Mouse (Mus musculus) MEL (cell line): ENCODE measurements at regions not wholly inside any gene's neighbourhood (a gene's known extent, or its start where the extent isn't known, plus 50 kb on each side); places are given as distances from the start of the nearest gene placed in this dataset.

ENCODE experiments used
- DNase-seq: peaks from one replicate; pipeline ENCODE4 v3.0.0; 2011; ENCODE audit warnings: low read depth, low spot score
- H3K27ac ChIP-seq: 2 replicates; pipeline ENCODE4 v1.5.1; 2012; ENCODE audit warnings: low read depth, mild to moderate bottlenecking, control low read depth, low read length, moderate library complexity; ENCODE audit not compliant: control insufficient read depth
- H3K27me3 ChIP-seq, 2 experiments: fragments of 150-350 bp in 1 of 2; sonication (generic) in 1 of 2; 2 replicates each; pipeline ENCODE4 v1.6.1; 2012; ENCODE audit warnings: low read length in 2 of 2, mild to moderate bottlenecking in 2 of 2, improper control_type of control experiment in 1 of 2, moderate library complexity in 1 of 2; ENCODE audit not compliant: insufficient read depth in 2 of 2, control insufficient read depth in 1 of 2
- H3K36me3 ChIP-seq, 2 experiments: 2 replicates each; pipeline ENCODE4 v1.6.1; 2012 to 2014; ENCODE audit warnings: low read length in 2 of 2, improper control_type of control experiment in 1 of 2, inconsistent platforms in 1 of 2, mild to moderate bottlenecking in 1 of 2; ENCODE audit not compliant: insufficient read depth in 2 of 2, control insufficient read depth in 1 of 2
- H3K4me1 ChIP-seq, 2 experiments: fragments of 150-350 bp in 1 of 2; sonication (generic) in 1 of 2; 2 replicates each; pipeline ENCODE4 v1.6.1; 2012; ENCODE audit warnings: low read length in 2 of 2, improper control_type of control experiment in 1 of 2, mild to moderate bottlenecking in 1 of 2; ENCODE audit not compliant: insufficient read depth in 2 of 2, control insufficient read depth in 1 of 2
- H3K4me3 ChIP-seq, 2 experiments: fragments of 150-350 bp in 1 of 2; sonication (generic) in 1 of 2; 2 replicates each; pipeline ENCODE4 v1.5.1; 2012; ENCODE audit warnings: low read depth in 2 of 2, low read length in 2 of 2, mild to moderate bottlenecking in 2 of 2, moderate library complexity in 2 of 2, control low read depth in 1 of 2, improper control_type of control experiment in 1 of 2; ENCODE audit not compliant: control insufficient read depth in 1 of 2, insufficient read depth in 1 of 2
- H3K79me2 ChIP-seq: 2 replicates; pipeline ENCODE4 v1.6.1; 2012; ENCODE audit warnings: mild to moderate bottlenecking, low read length, moderate library complexity; ENCODE audit not compliant: control insufficient read depth, poor library complexity, insufficient read depth
- H3K9ac ChIP-seq: 2 replicates; pipeline ENCODE4 v1.6.1; 2012; ENCODE audit warnings: low read depth, mild to moderate bottlenecking, control low read depth, low read length, moderate library complexity; ENCODE audit not compliant: control insufficient read depth, poor library complexity, severe bottlenecking
- H3K9me3 ChIP-seq: fragments of 150-350 bp; sonication (generic); replicated peaks from 2 replicates; pipeline ENCODE4 v1.6.1; 2012; ENCODE audit warnings: mild to moderate bottlenecking, low read length, improper control_type of control experiment, moderate library complexity; ENCODE audit not compliant: insufficient read depth
- BHLHE40 ChIP-seq: IDR thresholded peaks from 2 replicates; pipeline ENCODE4 v1.6.1; 2012; ENCODE audit warnings: low read depth, mild to moderate bottlenecking, inconsistent platforms, low read length, improper control_type of control experiment, borderline replicate concordance
- CHD2 ChIP-seq: IDR thresholded peaks from 2 replicates; pipeline ENCODE4 v1.6.1; 2011; ENCODE audit warnings: low read length, improper control_type of control experiment
- E2F4 ChIP-seq: IDR thresholded peaks from 2 replicates; pipeline ENCODE4 v1.6.1; 2011; ENCODE audit warnings: low read depth, low read length, improper control_type of control experiment, borderline replicate concordance
- GATA1 ChIP-seq: IDR thresholded peaks from 2 replicates; pipeline ENCODE4 v1.6.1; 2011; ENCODE audit warnings: low read depth, low read length, improper control_type of control experiment
- HCFC1 ChIP-seq: IDR thresholded peaks from 2 replicates; pipeline ENCODE4 v1.6.1; 2012; ENCODE audit warnings: low read depth, mild to moderate bottlenecking, inconsistent platforms, low read length, improper control_type of control experiment, moderate library complexity
- JUND ChIP-seq: IDR thresholded peaks from 2 replicates; pipeline ENCODE4 v1.6.1; 2011; ENCODE audit warnings: low read depth, mild to moderate bottlenecking, improper control_type of control experiment, low read length
- MAFK ChIP-seq: IDR thresholded peaks from 2 replicates; pipeline ENCODE4 v1.6.1; 2011; ENCODE audit warnings: low read depth, mild to moderate bottlenecking, low read length, improper control_type of control experiment, borderline replicate concordance
- MAX ChIP-seq: IDR thresholded peaks from 2 replicates; pipeline ENCODE4 v1.6.1; 2011; ENCODE audit warnings: low read length, improper control_type of control experiment
- MAZ ChIP-seq: IDR thresholded peaks from 2 replicates; pipeline ENCODE4 v1.6.1; 2012; ENCODE audit warnings: low read depth, mild to moderate bottlenecking, inconsistent platforms, low read length, improper control_type of control experiment
- MEF2A ChIP-seq: IDR thresholded peaks from 2 replicates; pipeline ENCODE4 v1.6.1; 2014; ENCODE audit warnings: low read depth, mild to moderate bottlenecking, inconsistent platforms, low read length, improper control_type of control experiment; ENCODE audit not compliant: poor library complexity, insufficient replicate concordance, severe bottlenecking; ENCODE audit errors: extremely low read depth
- MYC ChIP-seq: IDR thresholded peaks from 2 replicates; pipeline ENCODE4 v1.6.1; 2011; ENCODE audit warnings: low read depth, mild to moderate bottlenecking, low read length, improper control_type of control experiment, moderate library complexity
- NRF1 ChIP-seq: IDR thresholded peaks from 2 replicates; pipeline ENCODE4 v1.6.1; 2014; ENCODE audit warnings: low read depth, mild to moderate bottlenecking, inconsistent platforms, low read length, improper control_type of control experiment, moderate library complexity; ENCODE audit not compliant: poor library complexity, insufficient read depth, severe bottlenecking
- POLR2A ChIP-seq, 2 experiments: IDR thresholded peaks; 2 replicates each; pipeline ENCODE4 v1.6.1; 2011 to 2012; ENCODE audit warnings: low read length in 2 of 2, mild to moderate bottlenecking in 2 of 2, control low read depth in 1 of 2, improper control_type of control experiment in 1 of 2, low read depth in 1 of 2, moderate library complexity in 1 of 2; ENCODE audit not compliant: control insufficient read depth in 1 of 2, insufficient read depth in 1 of 2, poor library complexity in 1 of 2
- POLR2AphosphoS2 ChIP-seq: IDR thresholded peaks from 2 replicates; pipeline ENCODE4 v1.6.1; 2011; ENCODE audit warnings: low read length, improper control_type of control experiment
- POLR2AphosphoS5 ChIP-seq: IDR thresholded peaks from 2 replicates; pipeline ENCODE4 v1.6.1; 2012; ENCODE audit warnings: low read depth, borderline replicate concordance, mild to moderate bottlenecking, inconsistent platforms, low read length, moderate library complexity, mixed read lengths
- RCOR1 ChIP-seq: IDR thresholded peaks from 2 replicates; pipeline ENCODE4 v1.6.1; 2012; ENCODE audit warnings: low read depth, mild to moderate bottlenecking, inconsistent platforms, low read length, improper control_type of control experiment
- TAL1 ChIP-seq: IDR thresholded peaks from 2 replicates; pipeline ENCODE4 v1.6.1; 2012; ENCODE audit warnings: mild to moderate bottlenecking, inconsistent platforms, low read length, moderate library complexity, mixed read lengths
- TBP ChIP-seq: IDR thresholded peaks from 2 replicates; pipeline ENCODE4 v1.8.0; 2011; ENCODE audit warnings: low read depth, low read length, improper control_type of control experiment
- UBTF ChIP-seq: IDR thresholded peaks from 2 replicates; pipeline ENCODE4 v1.6.1; 2012; ENCODE audit warnings: low read depth, mild to moderate bottlenecking, inconsistent platforms, low read length, improper control_type of control experiment, moderate library complexity, borderline replicate concordance; ENCODE audit not compliant: insufficient read depth
- USF1 ChIP-seq: IDR thresholded peaks from 2 replicates; pipeline ENCODE4 v1.6.1; 2014; ENCODE audit warnings: low read depth, mild to moderate bottlenecking, inconsistent platforms, low read length, improper control_type of control experiment, moderate library complexity
- USF2 ChIP-seq, 2 experiments: IDR thresholded peaks; 2 replicates each; pipeline ENCODE4 v1.6.1; 2011 to 2012; ENCODE audit warnings: improper control_type of control experiment in 2 of 2, low read length in 2 of 2, borderline replicate concordance in 1 of 2, inconsistent platforms in 1 of 2, low read depth in 1 of 2, mild to moderate bottlenecking in 1 of 2; ENCODE audit not compliant: insufficient read depth in 1 of 2
- ZC3H11A ChIP-seq: IDR thresholded peaks from 2 replicates; pipeline ENCODE4 v1.6.1; 2012; ENCODE audit warnings: low read depth, mild to moderate bottlenecking, inconsistent platforms, low read length, improper control_type of control experiment
- ZMIZ1 ChIP-seq: IDR thresholded peaks from 2 replicates; pipeline ENCODE4 v1.6.1; 2012; ENCODE audit warnings: low read depth, mild to moderate bottlenecking, inconsistent platforms, low read length, improper control_type of control experiment, moderate library complexity
- ZNF384 ChIP-seq: IDR thresholded peaks from 2 replicates; pipeline ENCODE4 v1.6.1; 2012; ENCODE audit warnings: low read depth, mild to moderate bottlenecking, inconsistent platforms, low read length, improper control_type of control experiment

DNA sequence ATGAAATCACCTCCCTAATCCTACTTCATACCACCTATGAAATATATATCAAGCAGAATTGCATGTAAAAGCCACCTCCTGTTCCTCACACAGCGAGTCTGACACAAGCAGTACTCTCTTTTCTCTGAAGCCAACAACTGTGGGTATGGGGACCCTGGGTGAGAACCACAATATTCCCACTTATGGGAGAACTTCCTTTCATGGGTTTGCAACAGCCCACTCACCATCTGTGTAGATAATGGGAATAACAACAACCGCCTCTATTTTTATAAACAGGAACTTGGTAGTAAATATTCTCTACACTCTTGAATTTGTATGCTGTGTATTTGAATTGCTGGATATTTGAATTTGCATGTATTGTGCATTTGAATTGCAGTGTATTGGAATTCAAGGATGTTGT is 305.0 kb downstream of the Cmpk2 start:
- Histone ChIP-seq H3K79me2 (no peaks in the 10 kb centered on the region), H3K4me3 (no peak overlapping the region), H3K9ac (no peak overlapping the region)

DNA sequence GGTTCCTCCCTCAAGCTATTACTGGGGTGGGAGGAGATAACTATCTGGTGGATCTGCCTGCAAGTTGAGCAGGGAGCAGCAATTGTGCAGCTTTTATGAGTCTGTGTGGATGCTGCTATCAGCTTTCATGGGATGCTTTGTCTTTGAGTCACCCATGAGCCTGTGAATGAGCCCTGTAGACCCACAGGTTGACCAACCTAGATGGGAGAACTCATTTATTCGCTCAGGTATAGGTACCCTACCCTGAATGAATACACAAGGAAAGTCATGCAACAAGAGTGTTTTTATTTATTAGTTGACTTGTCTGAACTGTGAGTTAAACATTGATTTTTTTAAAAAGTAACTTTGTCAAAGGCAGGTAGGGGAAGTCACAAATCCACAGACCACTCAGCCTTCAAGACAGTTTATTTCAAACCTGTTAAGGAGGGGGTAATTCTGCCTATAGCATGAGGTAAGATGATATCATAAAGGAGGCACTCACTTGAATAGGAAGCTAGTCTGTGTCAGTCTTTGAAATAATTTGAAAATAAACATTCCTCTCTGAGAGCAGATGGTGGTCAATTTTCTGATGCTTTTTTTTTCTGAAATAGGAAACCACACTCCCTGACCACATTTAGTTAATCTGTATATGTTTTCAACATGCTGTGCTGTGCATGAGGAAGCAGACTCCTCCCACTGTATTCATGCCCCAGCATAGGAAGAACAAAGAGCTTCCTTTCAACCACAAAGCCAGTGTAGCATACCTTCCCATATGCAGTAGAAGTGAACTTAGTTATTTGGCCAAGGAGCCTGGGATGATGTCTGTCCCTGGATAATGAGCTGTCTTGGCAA is 302.0 kb downstream of the Cmpk2 start:
- Histone ChIP-seq H3K36me3 (no peaks in the 10 kb centered on the region), H3K27ac (no peak overlapping the region), H3K9ac (no peak overlapping the region), H3K79me2 (no peaks in the 10 kb centered on the region), H3K9me3 (no peaks in the 10 kb centered on the region), H3K4me3 (no peak overlapping the region), H3K27me3 (no peaks in the 10 kb centered on the region), H3K4me1 (no peaks in the 10 kb centered on the region)
- no peak for DNase-seq
- no peak for TF ChIP-seq BHLHE40
- TF ChIP-seq MYC: no peak
- no peak for TF ChIP-seq MAX
- TF ChIP-seq HCFC1: no peak
- TF ChIP-seq ZNF384: no peak
- no peak for TF ChIP-seq USF1
- TF ChIP-seq RCOR1: no peak
- no peak for TF ChIP-seq GATA1
- TF ChIP-seq USF2 (IDR thresholded peaks at IDR 0.05; ENCODE audit: borderline replicate concordance in 1 of 2, insufficient read depth in 1 of 2, low read depth in 1 of 2, low read length in 2 of 2): no peak
- TF ChIP-seq CHD2: no peak
- TF ChIP-seq NRF1: no peak
- TF ChIP-seq ZC3H11A: no peak
- TF ChIP-seq MAFK: no peak
- TF ChIP-seq POLR2AphosphoS2: no peak
- TF ChIP-seq UBTF: no peak
- TF ChIP-seq POLR2A (IDR thresholded peaks at IDR 0.05; ENCODE audit: control insufficient read depth in 1 of 2, insufficient read depth in 1 of 2, low read depth in 1 of 2, low read length in 2 of 2, poor library complexity in 1 of 2): no peak
- TF ChIP-seq JUND: no peak

More for the DNA sequence above, 305.0 kb downstream of the Cmpk2 start:
- DNase-seq: no peak
- TF ChIP-seq BHLHE40: no peak
- TF ChIP-seq ZMIZ1: no peak
- TF ChIP-seq MAZ: no peak
- no peak for TF ChIP-seq ZNF384
- no peak for TF ChIP-seq TBP
- TF ChIP-seq MEF2A: no peak
- no peak for TF ChIP-seq GATA1
- no peak for TF ChIP-seq ZC3H11A
- no peak for TF ChIP-seq UBTF
- no peak for TF ChIP-seq USF2 (IDR thresholded peaks at IDR 0.05; ENCODE audit: borderline replicate concordance in 1 of 2, insufficient read depth in 1 of 2, low read depth in 1 of 2, low read length in 2 of 2)
- no peak for TF ChIP-seq NRF1
- TF ChIP-seq TAL1: no peak
- TF ChIP-seq POLR2AphosphoS5: no peak
- TF ChIP-seq E2F4: no peak
- TF ChIP-seq POLR2AphosphoS2: no peak
- no peaks in the 10 kb centered on the region for H3K4me1 ChIP-seq
- H3K27me3 ChIP-seq: no peaks in the 10 kb centered on the region
- H3K9me3 ChIP-seq: no peaks in the 10 kb centered on the region
- H3K36me3 ChIP-seq: no peaks in the 10 kb centered on the region
- H3K27ac ChIP-seq: no peak overlapping the region
